Comparison of ENCODE assay signal across 22 mouse cellular contexts in the genomic region with DNA sequence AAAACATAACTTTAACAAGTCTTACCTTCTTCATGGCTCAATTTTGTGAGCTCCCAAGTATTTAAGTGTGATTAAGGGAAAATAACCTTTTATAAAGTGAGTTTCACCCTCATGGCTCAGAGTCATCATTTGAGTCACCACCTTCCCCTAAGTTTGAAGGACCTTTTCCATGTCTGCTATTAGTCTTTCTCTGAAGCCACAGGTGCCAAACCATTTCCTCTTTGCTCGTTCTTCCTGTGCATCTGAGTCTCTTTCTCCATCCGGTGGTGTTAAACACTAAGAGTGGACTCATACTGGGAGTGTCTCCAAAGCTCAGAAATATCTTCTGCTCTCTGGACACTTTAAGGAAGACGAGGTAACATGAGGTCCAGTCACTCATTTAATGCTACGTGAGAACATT. TPM values are rescaled to one million over a fixed set of nuclear protein-coding genes. Genes with fewer than 3 reads are reported as not detected.
DNase-seq lines count a peak whose midpoint lies in the region; ATAC-seq and TF ChIP-seq lines count a peak whose summit lies in the region.
"Had no signal": no experiment of that assay in that cellular context is flagged by ENCODE, and none has a peak within 500 bp of the region (broad histone marks: within the 10 kb centered on the region; RNA-seq: fewer than 3 reads in every experiment).

No protein-coding gene starts in this region.

- dilution Hi-C loops in CH12.LX (cut with MboI; ENCODE audit: extremely low pct_ligation_motif_present, extremely low pct_unique_long_range_greater_than_20kb, low sequenced_read_pairs), result no loop called here

- in situ Hi-C loops in CH12.LX (cut with MboI; ENCODE audit: low pct_ligation_motif_present, low pct_unique_long_range_greater_than_20kb, low sequenced_read_pairs), result no loop called here

- no peaks in the 10 kb centered on the region for H3K79me2 ChIP-seq in CH12.LX (replicated peaks; ENCODE audit: control insufficient read depth, extremely low read depth, insufficient read depth, poor library complexity, severe bottlenecking)

- no peak overlapping the region for H3K4me3 ChIP-seq in midbrain, embryonic 11.5 days (ENCODE audit: low read depth, low read length)
- no peak overlapping the region for H3K4me3 ChIP-seq in midbrain, embryonic 13.5 days (replicated peaks)
- H3K4me3 ChIP-seq in CH12.LX (replicated peaks in 1 of 3; ENCODE audit: low read depth in 2 of 3, low read length in 2 of 3, poor library complexity in 1 of 3), result no peak overlapping the region
- H3K4me3 ChIP-seq in kidney, embryonic 16.5 days (ENCODE audit: low read length), result no peak overlapping the region
- H3K4me3 ChIP-seq: embryonic facial prominence, embryonic 10.5 days; forebrain, embryonic 13.5 days; heart, embryonic 15.5 days; hindbrain, embryonic 10.5 days; hindbrain, embryonic 15.5 days had no signal

- H3K36me3 ChIP-seq in midbrain, embryonic 11.5 days (ENCODE audit: control insufficient read depth, insufficient read depth, low read length), result no peaks in the 10 kb centered on the region
- H3K36me3 ChIP-seq in midbrain, embryonic 13.5 days, result no peaks in the 10 kb centered on the region
- no peaks in the 10 kb centered on the region for H3K36me3 ChIP-seq in CH12.LX (replicated peaks in 1 of 2; ENCODE audit: control insufficient read depth in 1 of 2, insufficient read depth in 1 of 2, low read length in 1 of 2)
- no peaks in the 10 kb centered on the region for H3K36me3 ChIP-seq in kidney, embryonic 16.5 days (ENCODE audit: insufficient read depth, low read length)
- H3K36me3 ChIP-seq: embryonic facial prominence, embryonic 10.5 days; heart, embryonic 15.5 days; hindbrain, embryonic 10.5 days; hindbrain, embryonic 15.5 days had no signal

- H3K27me3 ChIP-seq in midbrain, embryonic 11.5 days (ENCODE audit: control insufficient read depth, insufficient read depth, low read length), result no peaks in the 10 kb centered on the region
- no peaks in the 10 kb centered on the region for H3K27me3 ChIP-seq in midbrain, embryonic 13.5 days
- H3K27me3 ChIP-seq in CH12.LX (replicated peaks), result no peaks in the 10 kb centered on the region
- no peaks in the 10 kb centered on the region for H3K27me3 ChIP-seq in kidney, embryonic 16.5 days (ENCODE audit: insufficient read depth, low read length)
- H3K27me3 ChIP-seq: forebrain, embryonic 13.5 days; heart, embryonic 15.5 days; hindbrain, embryonic 15.5 days had no signal

- TF ChIP-seq CTCF in CH12.LX (conservative IDR thresholded peaks at IDR 0.05 in 1 of 2, IDR thresholded peaks at IDR 0.05 in 1 of 2; ENCODE audit: low read depth in 2 of 2, low read length in 2 of 2), result no peak

- no peak for TF ChIP-seq RAD21 in CH12.LX (IDR thresholded peaks at IDR 0.05; ENCODE audit: low read depth, low read length)

- H3K9ac ChIP-seq in midbrain, embryonic 11.5 days (ENCODE audit: low read length), result no peak overlapping the region
- H3K9ac ChIP-seq in midbrain, embryonic 13.5 days (replicated peaks), result no peak overlapping the region
- H3K9ac ChIP-seq in CH12.LX (ENCODE audit: insufficient read depth, low read depth), result no peak overlapping the region
- H3K9ac ChIP-seq in kidney, embryonic 16.5 days (replicated peaks; ENCODE audit: low read length), result no peak overlapping the region
- H3K9ac ChIP-seq: forebrain, embryonic 13.5 days; heart, embryonic 15.5 days; hindbrain, embryonic 15.5 days had no signal

- no peaks in the 10 kb centered on the region for H3K9me3 ChIP-seq in midbrain, embryonic 11.5 days (ENCODE audit: control insufficient read depth, low read length)
- no peaks in the 10 kb centered on the region for H3K9me3 ChIP-seq in midbrain, embryonic 13.5 days
- H3K9me3 ChIP-seq in CH12.LX (replicated peaks; ENCODE audit: low read length), result no peaks in the 10 kb centered on the region
- H3K9me3 ChIP-seq in kidney, embryonic 16.5 days (ENCODE audit: low read length), result no peaks in the 10 kb centered on the region
- H3K9me3 ChIP-seq: embryonic facial prominence, embryonic 10.5 days; forebrain, embryonic 13.5 days; heart, embryonic 15.5 days; hindbrain, embryonic 10.5 days; hindbrain, embryonic 15.5 days had no signal

- WGBS in midbrain, embryonic 11.5 days, result 78% methylated on average over 4 of the region's 4 CpGs
- 90% methylated on average over 4 of the region's 4 CpGs for WGBS in midbrain, embryonic 13.5 days
- WGBS in kidney, embryonic 16.5 days, result 76% methylated on average over 4 of the region's 4 CpGs

- H3K4me2 ChIP-seq in midbrain, embryonic 11.5 days, result no peak overlapping the region
- no peak overlapping the region for H3K4me2 ChIP-seq in midbrain, embryonic 13.5 days (replicated peaks)
- no peak overlapping the region for H3K4me2 ChIP-seq in CH12.LX (ENCODE audit: insufficient read depth, low read depth, poor library complexity, severe bottlenecking)
- no peak overlapping the region for H3K4me2 ChIP-seq in kidney, embryonic 16.5 days (replicated peaks; ENCODE audit: low read depth, low read length)
- H3K4me2 ChIP-seq: forebrain, embryonic 13.5 days; heart, embryonic 11.5 days; heart, embryonic 15.5 days; hindbrain, embryonic 15.5 days had no signal

- H3K27ac ChIP-seq in midbrain, embryonic 11.5 days (ENCODE audit: low read depth, low read length), result no peak overlapping the region
- no peak overlapping the region for H3K27ac ChIP-seq in midbrain, embryonic 13.5 days
- no peak overlapping the region for H3K27ac ChIP-seq in CH12.LX (ENCODE audit: insufficient read depth, low read depth)
- H3K27ac ChIP-seq in kidney, embryonic 16.5 days (ENCODE audit: low read length), result no peak overlapping the region
- H3K27ac ChIP-seq: embryonic facial prominence, embryonic 10.5 days; forebrain, embryonic 13.5 days; heart, embryonic 15.5 days; hindbrain, embryonic 10.5 days; hindbrain, embryonic 15.5 days had no signal

- peak; percentile 65; the same call in 1 of the 2 replicates for TF ChIP-seq EP300 in CH12.LX (IDR thresholded peaks at IDR 0.05; ENCODE audit: low read length)

- H3K4me1 ChIP-seq in midbrain, embryonic 11.5 days (ENCODE audit: control insufficient read depth, insufficient read depth, low read length), result no peaks in the 10 kb centered on the region
- 0 out of 2 replicates have a peak, but pooled peaks cover 3% of the 10 kb centered on the region for H3K4me1 ChIP-seq in midbrain, embryonic 13.5 days (replicated peaks)
- peaks cover 16 to 56% of the 10 kb centered on the region in 2 experiments; a peak in 3 of 4 replicates for H3K4me1 ChIP-seq in CH12.LX (ENCODE audit: control insufficient read depth in 1 of 2, insufficient read depth in 2 of 2)
- H3K4me1 ChIP-seq in kidney, embryonic 16.5 days (ENCODE audit: insufficient read depth, low read length), result no peaks in the 10 kb centered on the region
- H3K4me1 ChIP-seq: embryonic facial prominence, embryonic 10.5 days; hindbrain, embryonic 15.5 days had no signal

- no peak for ATAC-seq in midbrain, embryonic 11.5 days (ENCODE audit: low FRiP score)
- no peak for ATAC-seq in midbrain, embryonic 13.5 days
- no peak for ATAC-seq in kidney, embryonic 16.5 days (ENCODE audit: low FRiP score, low TSS enrichment)
- ATAC-seq: forebrain, embryonic 13.5 days had no signal

- peak; percentile 62 for DNase-seq in midbrain, embryonic 11.5 days (ENCODE audit: low spot score, missing footprints)
- peak; percentile 70 for DNase-seq in CH12.LX (ENCODE audit: extremely low read depth)
- DNase-seq in induced T-regulatory cell, adult 2 months (ENCODE audit: low read depth), result peak; percentile 45
- no peak for DNase-seq in cerebellum, postnatal 4 days (ENCODE audit: low spot score in 2 of 2)
- no peak for DNase-seq in right cerebral cortex, postnatal 4 days
- no peak for DNase-seq in heart, adult 9 months (ENCODE audit: low spot score in 2 of 2)
- DNase-seq: adrenal gland, postnatal 10 days; cerebellum, adult 11-12 months; cerebellum, adult 9-10 months; cerebellum, postnatal 25 days; gastrocnemius, postnatal 36 days; heart, adult 18-20 months; heart, postnatal 14 days; kidney, adult 11 months had no signal

- TF ChIP-seq POLR2A in CH12.LX (IDR thresholded peaks at IDR 0.05; ENCODE audit: low read depth, low read length), result no peak

TF ChIP-seq in CH12.LX, 34 proteins besides CTCF, POLR2A, EP300 and RAD21 (continues in another document):
- no peak for TF ChIP-seq GABPA (IDR thresholded peaks at IDR 0.05; ENCODE audit: insufficient replicate concordance, low read depth, low read length)
- TF ChIP-seq MEF2A (IDR thresholded peaks at IDR 0.05; ENCODE audit: borderline replicate concordance, low read depth, low read length), result 0 out of 2 replicates have a peak, but pooled peaks have one; percentile 14
- TF ChIP-seq NELFE (IDR thresholded peaks at IDR 0.05; ENCODE audit: low read depth, low read length), result no peak
- TF ChIP-seq TBP (conservative IDR thresholded peaks at IDR 0.05; ENCODE audit: low read depth, low read length), result no peak
- TF ChIP-seq NRF1 (IDR thresholded peaks at IDR 0.05; ENCODE audit: low read depth, low read length), result no peak
- TF ChIP-seq IRF4 (IDR thresholded peaks at IDR 0.05; ENCODE audit: low read depth, low read length), result peak; percentile 57
- TF ChIP-seq ZKSCAN1 (IDR thresholded peaks at IDR 0.05; ENCODE audit: borderline replicate concordance, low read depth, low read length), result no peak
- peak; percentile 56 for TF ChIP-seq ETS1 (conservative IDR thresholded peaks at IDR 0.05; ENCODE audit: low read depth, low read length)
- peak; percentile 53 for TF ChIP-seq JUND (conservative IDR thresholded peaks at IDR 0.05; ENCODE audit: low read depth, low read length)
- TF ChIP-seq MAX (IDR thresholded peaks at IDR 0.05; ENCODE audit: low read length), result no peak
- TF ChIP-seq CHD2 (IDR thresholded peaks at IDR 0.05; ENCODE audit: low read length), result no peak
- no peak for TF ChIP-seq USF2 (conservative IDR thresholded peaks at IDR 0.05; ENCODE audit: low read depth, low read length)
- TF ChIP-seq RCOR1 (conservative IDR thresholded peaks at IDR 0.05; ENCODE audit: low read depth, low read length), result no peak
- TF ChIP-seq E2F4 (IDR thresholded peaks at IDR 0.05; ENCODE audit: insufficient replicate concordance, low read depth, low read length), result no peak
- no peak for TF ChIP-seq SIN3A (IDR thresholded peaks at IDR 0.05; ENCODE audit: low read length)
- TF ChIP-seq TCF12 (IDR thresholded peaks at IDR 0.05; ENCODE audit: low read depth, low read length), result no peak
- peak; percentile 6; the same call in 1 of the 2 replicates for TF ChIP-seq JUN (IDR thresholded peaks at IDR 0.05; ENCODE audit: insufficient read depth, low read depth, low read length)
- TF ChIP-seq HCFC1 (IDR thresholded peaks at IDR 0.05; ENCODE audit: low read depth, low read length), result no peak
- no peak for TF ChIP-seq PAX5 (IDR thresholded peaks at IDR 0.05; ENCODE audit: low read length)

RNA-seq across cellular contexts. Expression of gene Npl, which starts 33.3 kb away (rescaled TPM):
- 20.5 and 23.6 TPM in 2 replicates for polyA plus RNA-seq in midbrain, embryonic 11.5 days (2014; fragmentation: Nextera tagmentation; extraction: Ambion mirVana)
- polyA plus RNA-seq in midbrain, embryonic 13.5 days (2015; fragmentation: Nextera tagmentation; extraction: Ambion mirVana), result 10.0 and 12.2 TPM in 2 replicates
- total RNA-seq in CH12.LX (2012; rRNA removed) (0.08 TPM in 2 replicates), CH12.LX (2014; rRNA removed) (not detected in 2 replicates)
- polyA plus RNA-seq in CH12.LX (2012; ENCODE audit: insufficient read length, low read depth), result not detected in 2 replicates
- 23.9 and 25.2 TPM in 2 replicates for polyA plus RNA-seq in kidney, embryonic 16.5 days (2015; fragmentation: Nextera tagmentation; extraction: Ambion mirVana)

Comparison
In these comparisons a context has a peak if more than half of its experiments do, and no peak if none do; other contexts are left out.
1. DNase-seq: peak in midbrain, embryonic 11.5 days (single experiment), CH12.LX (single experiment) and induced T-regulatory cell, adult 2 months (single experiment); none in cerebellum, postnatal 4 days (0 of 2), right cerebral cortex, postnatal 4 days (single experiment) and heart, adult 9 months (0 of 2).
2. RNA of gene Npl, which starts 33.3 kb away (polyA plus RNA-seq): 23.9 to 25.2 TPM in kidney, embryonic 16.5 days, 20.5 to 23.6 TPM in midbrain, embryonic 11.5 days and 10.0 to 12.2 TPM in midbrain, embryonic 13.5 days; not detected in CH12.LX; every median in the first group is over 10 times any median in the second.